Mouse (Mus musculus) spleen, adult 18-20 months (tissue): ENCODE results near the gene Kcnj4.
"Not testable (repeated sequence)": the region's sequence is repeated elsewhere in the genome, so short reads cannot be mapped to it uniquely, and the experiment has no call there.

Experiments used
- DNase-seq, 2 experiments: peaks; one replicate each; pipeline ENCODE4 v3.0.0; 2022; ENCODE audit warnings: mixed read lengths in 2 of 2

Gene Kcnj4

DNA sequence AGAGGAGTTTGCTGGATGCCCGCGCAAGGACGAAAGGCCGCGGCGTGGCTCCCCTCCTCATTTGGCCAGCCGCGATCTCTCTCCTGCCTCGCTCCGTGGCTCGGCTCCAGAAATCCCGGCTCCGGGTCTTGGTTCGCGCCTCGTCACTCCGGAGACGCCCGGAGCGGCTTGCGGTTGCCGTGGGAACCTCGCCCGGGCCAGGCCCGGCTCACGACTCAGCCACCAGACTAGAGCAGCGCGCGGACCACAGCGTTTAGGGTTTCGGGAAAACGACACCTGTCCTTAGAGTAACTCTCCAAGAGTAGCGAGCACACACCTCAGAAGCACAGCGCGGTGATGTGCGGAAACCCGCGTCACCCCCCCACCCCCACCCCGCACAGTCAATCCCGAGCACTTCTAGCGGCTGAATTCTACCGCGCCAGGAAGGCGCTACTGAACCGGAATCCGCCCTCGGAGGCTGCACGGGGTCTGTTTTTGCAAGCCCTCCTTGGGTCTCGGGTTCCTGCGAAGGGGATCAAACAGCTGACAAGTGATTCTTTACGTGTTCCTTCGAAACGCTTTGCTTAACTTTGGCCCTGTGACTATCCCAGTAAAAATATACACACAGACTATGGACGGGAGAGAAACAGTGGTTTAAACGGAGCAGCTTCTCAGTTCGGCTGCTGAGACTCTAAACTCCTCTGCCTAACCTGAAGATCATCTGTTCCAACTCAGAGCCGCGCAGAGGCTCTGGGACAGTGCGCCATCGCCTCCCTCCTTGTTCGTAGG lies 6.7 kb upstream of the Kcnj4 start:
- peak in 1 of 2 experiments; percentile 27 for DNase-seq

DNA sequence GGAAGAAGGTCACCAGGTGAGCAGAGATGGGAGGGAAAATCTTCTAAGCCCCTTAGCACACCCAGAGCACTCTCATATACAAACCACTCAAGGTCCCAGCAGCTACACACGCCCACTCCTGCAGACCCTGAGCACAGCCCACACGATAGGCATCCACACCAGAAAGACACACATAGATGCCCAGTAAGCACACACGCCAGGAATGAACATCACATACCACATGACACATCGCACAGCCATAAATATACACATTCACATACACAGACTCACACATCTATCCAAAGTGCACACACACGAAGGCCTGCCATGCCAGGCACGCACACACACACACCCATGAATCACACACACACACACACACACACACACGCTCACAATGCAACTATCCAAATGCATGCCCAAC lies 5.4 kb upstream of the Kcnj4 start:
- no peak for DNase-seq

GRCm38 (mm10) chr15:79509998-79510397 lies 5.0 kb upstream of the Kcnj4 start:
- no peak for DNase-seq

GRCm38 (mm10) chr15:79507055-79507828 lies 2.2 kb upstream of the Kcnj4 start:
- DNase-seq, result no peak

- DNase-seq, result no peak
Measured at GRCm38 (mm10) chr15:79506460-79506859, 1.4 kb upstream of the Kcnj4 start.

DNA sequence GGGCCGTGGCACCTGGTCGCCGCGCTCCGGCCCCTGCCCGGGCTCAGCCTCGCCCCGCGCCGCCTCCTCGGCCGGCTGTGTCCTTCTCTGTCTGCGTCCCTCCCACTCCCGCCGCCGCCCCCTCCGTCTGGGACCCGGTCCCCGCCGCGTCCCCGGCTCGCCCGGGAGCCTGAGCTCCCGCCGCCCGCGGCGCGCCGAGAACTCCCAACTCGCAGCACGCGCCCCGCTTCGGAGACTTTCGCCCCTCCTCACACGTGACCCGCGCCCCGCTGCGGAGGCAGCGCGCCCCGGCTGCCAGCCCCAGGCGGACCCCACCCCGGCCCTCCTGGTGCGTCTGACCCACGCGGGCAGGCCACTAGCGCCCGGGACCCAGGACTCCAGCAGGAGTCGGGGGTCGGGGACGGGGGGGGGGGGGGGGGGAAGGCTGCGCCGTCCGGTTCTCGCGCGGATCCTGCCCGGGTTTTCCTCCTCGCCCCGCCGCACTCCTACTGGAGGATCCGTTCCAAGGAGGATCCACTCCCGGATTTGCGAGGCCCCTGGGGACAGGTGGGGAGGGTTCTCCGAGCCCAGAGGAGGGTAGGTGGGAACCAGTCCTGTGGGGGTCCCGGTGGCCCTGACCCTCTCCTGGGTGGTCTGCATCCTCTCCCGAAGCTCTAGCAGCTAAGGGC lies 709 bp upstream of the Kcnj4 start:
- DNase-seq, result no peak

DNA sequence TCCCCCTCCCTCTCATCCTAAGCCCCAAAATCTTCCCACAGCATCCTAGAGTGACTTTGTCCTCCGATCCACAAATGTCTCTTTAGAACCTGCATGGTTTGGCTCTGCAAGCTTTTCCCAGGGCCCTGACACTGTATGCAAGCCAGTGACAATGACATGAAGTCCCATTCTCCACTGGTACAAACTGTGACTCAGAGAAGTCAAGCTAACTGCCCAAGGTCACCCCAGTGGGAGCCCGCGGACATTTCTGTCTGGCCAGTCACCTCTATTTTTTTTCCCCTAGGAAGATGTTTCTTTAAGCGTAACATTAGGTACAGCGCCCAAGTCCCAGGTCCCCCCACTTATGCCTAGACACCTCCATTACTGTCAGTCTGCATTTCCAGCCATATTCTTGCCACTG lies 1.6 kb downstream of the Kcnj4 start:
- DNase-seq, result no peak

- DNase-seq, result no peak
Measured at GRCm38 (mm10) chr15:79502891-79503341, 2.1 kb downstream of the Kcnj4 start.

- no peak for DNase-seq
Measured at GRCm38 (mm10) chr15:79500110-79500509, 4.9 kb downstream of the Kcnj4 start.

DNA sequence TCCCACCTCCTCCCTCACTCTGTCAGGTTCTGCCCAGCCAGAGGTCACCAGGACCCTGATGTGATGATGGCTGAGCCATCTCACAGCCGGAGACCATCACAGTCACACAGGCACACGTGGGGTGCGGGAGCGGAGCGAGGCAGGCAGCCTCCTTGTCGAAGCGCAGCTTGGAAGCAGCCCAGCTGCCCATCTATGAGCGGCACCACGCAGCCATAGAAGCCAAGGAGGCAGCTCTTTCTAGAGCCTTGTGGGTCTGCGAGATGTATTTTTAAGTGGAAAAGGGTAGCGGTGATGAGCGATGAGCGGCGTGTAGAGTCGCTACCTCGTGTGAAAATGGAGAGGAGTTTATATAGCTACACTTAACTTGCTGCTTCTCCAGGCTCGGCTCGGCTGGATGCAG lies 11.5 kb downstream of the Kcnj4 start:
- DNase-seq, result no peak

GRCm38 (mm10) chr15:79489463-79489862 lies 15.6 kb downstream of the Kcnj4 start:
- DNase-seq, result no peak

- DNase-seq, result no peak
Measured at GRCm38 (mm10) chr15:79481181-79481688, 23.8 kb downstream of the Kcnj4 start.

GRCm38 (mm10) chr15:79477227-79477626 lies 27.8 kb downstream of the Kcnj4 start:
- DNase-seq, result no peak

GRCm38 (mm10) chr15:79473638-79474355 lies 31.2 kb downstream of the Kcnj4 start:
- no peak for DNase-seq

DNA sequence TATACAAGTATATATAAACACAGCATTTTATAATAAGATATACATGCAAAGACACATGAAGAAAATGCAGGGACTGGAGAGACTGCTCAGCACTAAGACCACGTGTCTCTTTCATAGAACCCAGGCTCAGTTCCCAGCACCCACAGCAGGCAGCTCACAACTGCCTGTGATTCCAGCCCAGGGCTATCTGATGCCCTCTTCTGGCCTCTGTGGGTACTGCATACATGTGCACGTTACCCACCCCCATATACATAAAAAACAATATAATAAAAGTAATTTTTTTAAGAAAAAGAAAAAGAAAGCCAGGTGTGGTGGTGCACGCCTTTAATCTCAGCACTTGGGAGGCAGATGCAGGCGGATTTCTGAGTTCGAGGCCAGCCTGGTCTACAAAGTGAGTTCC lies 32.0 kb downstream of the Kcnj4 start:
- no peak for DNase-seq

GRCm38 (mm10) chr15:79471095-79471494 lies 33.9 kb downstream of the Kcnj4 start:
- no peak for DNase-seq

- DNase-seq, result no peak
Measured at GRCm38 (mm10) chr15:79470583-79470982, 34.5 kb downstream of the Kcnj4 start.

GRCm38 (mm10) chr15:79469577-79469976 lies 35.5 kb downstream of the Kcnj4 start:
- no peak for DNase-seq

DNA sequence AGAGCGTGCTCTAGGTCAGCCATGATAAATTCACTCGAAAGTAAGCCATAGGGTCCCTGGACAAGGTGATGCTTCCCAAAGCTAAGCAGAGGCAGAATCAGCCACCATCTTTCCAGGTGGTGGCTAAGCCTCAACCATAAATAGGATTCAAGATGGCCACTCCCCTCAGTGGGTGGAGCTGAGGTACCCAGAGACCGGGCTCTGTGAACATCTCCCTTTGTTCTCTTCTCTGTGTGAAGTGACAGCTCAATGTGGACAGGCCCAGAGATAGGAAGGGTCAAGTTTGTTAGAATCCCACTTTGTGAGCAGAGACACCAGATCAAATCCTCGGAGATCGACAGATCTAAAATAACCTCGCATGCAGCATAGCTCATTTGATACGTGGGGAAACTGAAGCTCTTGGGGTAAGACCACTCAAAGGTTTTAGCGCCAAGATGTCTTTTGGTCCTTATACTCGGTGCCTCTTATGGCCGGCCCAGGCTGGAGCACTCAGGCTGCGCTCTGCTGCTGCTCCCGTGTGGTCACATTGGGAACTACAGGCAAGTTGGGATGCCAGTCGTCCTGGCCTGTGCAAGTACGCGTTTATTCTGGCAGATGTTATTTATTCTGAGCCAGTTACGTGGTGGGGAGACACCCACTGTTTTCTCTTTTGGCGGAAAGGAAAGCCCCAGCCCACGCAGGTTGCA lies 38.3 kb downstream of the Kcnj4 start:
- peak; percentile 51 to 82 for DNase-seq

DNA sequence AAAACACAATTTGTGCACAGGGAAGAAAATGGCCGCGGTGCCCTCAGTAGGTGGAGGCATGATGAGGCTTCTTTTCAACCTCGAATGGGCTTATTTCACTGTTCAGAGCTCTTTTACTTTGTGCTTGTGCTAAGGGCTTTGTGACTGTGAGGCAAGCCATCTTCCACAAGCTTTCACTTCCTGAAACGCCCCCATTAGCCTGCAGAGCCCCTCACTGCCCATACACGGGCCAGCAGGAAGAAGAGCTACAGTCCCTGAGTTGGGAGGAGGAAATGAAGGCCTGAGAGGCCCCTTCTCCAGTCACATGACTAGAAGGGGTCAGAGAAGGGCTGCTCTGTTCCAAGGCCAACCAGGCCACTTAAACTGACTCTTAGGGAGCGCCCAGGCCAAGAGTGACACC lies 48.5 kb downstream of the Kcnj4 start:
- DNase-seq, result no peak

GRCm38 (mm10) chr15:79456104-79456503 lies 48.9 kb downstream of the Kcnj4 start:
- not testable (repeated sequence) for DNase-seq
